ENCODE assay signal across 12 mouse cellular contexts in genomic region chr3:31097102-31097720, GRCm38 (mm10). TPM values are rescaled to one million over a fixed set of nuclear protein-coding genes. Genes with fewer than 3 reads are reported as not detected.
A peak's percentile ranks its signal among the peaks of the same experiment; 100 is the strongest.
DNase-seq lines count a peak whose midpoint lies in the region; ATAC-seq and TF ChIP-seq lines count a peak whose summit lies in the region.
"Had no signal": no experiment of that assay in that cellular context is flagged by ENCODE, and none has a peak within 500 bp of the region (broad histone marks: within the 10 kb centered on the region; RNA-seq: fewer than 3 reads in every experiment).

No protein-coding gene starts in this region.

- no peak for TF ChIP-seq POLR2A in lung, adult 2 months (IDR thresholded peaks at IDR 0.05; ENCODE audit: borderline replicate concordance, extremely low read depth, low read depth, low read length)

- no peaks in the 10 kb centered on the region for H3K36me3 ChIP-seq in hindbrain, embryonic 15.5 days
- H3K36me3 ChIP-seq in neural tube, embryonic 13.5 days = no peaks in the 10 kb centered on the region
- H3K36me3 ChIP-seq: liver, embryonic 13.5 days had no signal

- no peak for TF ChIP-seq CTCF in lung, adult 2 months (IDR thresholded peaks at IDR 0.05; ENCODE audit: insufficient read depth, low read length)

- DNase-seq in cerebellum, adult 11-12 months = peak; percentile 16
- DNase-seq in cerebellum, adult 11 months = no peak
- peak; percentile 28 for DNase-seq in lung, adult 2 months
- no peak for DNase-seq in lung, postnatal 14 days
- no peak for DNase-seq in cerebellum, adult 8-10 months
- DNase-seq: cerebellum, adult 2 months; liver, embryonic 13.5 days; retina, postnatal 1 day had no signal

- H3K4me3 ChIP-seq in lung, adult 2 months (replicated peaks; ENCODE audit: extremely low read depth, low read depth, low read length) = no peak overlapping the region
- no peak overlapping the region; the same call in 1 of the 2 replicates for H3K4me3 ChIP-seq in hindbrain, embryonic 15.5 days
- H3K4me3 ChIP-seq in neural tube, embryonic 13.5 days = peak overlapping the region; percentile 31

- no peak overlapping the region for H3K27ac ChIP-seq in hindbrain, embryonic 15.5 days (replicated peaks)
- H3K27ac ChIP-seq in neural tube, embryonic 13.5 days (replicated peaks) = no peak overlapping the region
- H3K27ac ChIP-seq: layer of hippocampus, adult 2 months; liver, embryonic 13.5 days had no signal

- no peaks in the 10 kb centered on the region for H3K9me3 ChIP-seq in hindbrain, embryonic 15.5 days
- no peaks in the 10 kb centered on the region for H3K9me3 ChIP-seq in neural tube, embryonic 13.5 days
- H3K9me3 ChIP-seq: liver, embryonic 13.5 days had no signal

- peak overlapping the region; percentile 44 for H3K4me2 ChIP-seq in hindbrain, embryonic 15.5 days
- peak overlapping the region; percentile 78 for H3K4me2 ChIP-seq in neural tube, embryonic 13.5 days

- H3K4me1 ChIP-seq in lung, adult 2 months (ENCODE audit: control insufficient read depth, insufficient read depth, low read length) = peaks cover 12% of the 10 kb centered on the region
- H3K4me1 ChIP-seq in hindbrain, embryonic 15.5 days (replicated peaks) = peaks cover 54% of the 10 kb centered on the region
- H3K4me1 ChIP-seq in neural tube, embryonic 13.5 days (replicated peaks) = peaks cover 65% of the 10 kb centered on the region

- no peak for ATAC-seq in hindbrain, embryonic 15.5 days (ENCODE audit: low FRiP score, low read depth)
- ATAC-seq in neural tube, embryonic 13.5 days (ENCODE audit: low read depth) = no peak
- no peak for ATAC-seq in frontal cortex, adult (ENCODE audit: low TSS enrichment)

- WGBS in lung, adult 2 months = 68% methylated on average over 13 of the region's 13 CpGs
- WGBS in hindbrain, embryonic 15.5 days = 74% methylated on average over 13 of the region's 13 CpGs
- 79% methylated on average over 13 of the region's 13 CpGs for WGBS in neural tube, embryonic 13.5 days

- no peak overlapping the region for H3K9ac ChIP-seq in hindbrain, embryonic 15.5 days
- peak overlapping the region; percentile 31; the same call in 1 of the 2 replicates for H3K9ac ChIP-seq in neural tube, embryonic 13.5 days
- H3K9ac ChIP-seq: liver, embryonic 13.5 days had no signal

- H3K27me3 ChIP-seq in hindbrain, embryonic 15.5 days = no peaks in the 10 kb centered on the region
- no peaks in the 10 kb centered on the region for H3K27me3 ChIP-seq in neural tube, embryonic 13.5 days
- H3K27me3 ChIP-seq: liver, embryonic 13.5 days had no signal

RNA-seq across cellular contexts. Expression of gene Skil, which starts 2.4 kb away (rescaled TPM):
- polyA plus RNA-seq in lung, adult 2 months (2012; rRNA removed) = 6.9 and 11.1 TPM in 2 replicates
- polyA plus RNA-seq in hindbrain, embryonic 15.5 days (2015; fragmentation: Nextera tagmentation; extraction: Ambion mirVana) = 23.3 and 23.9 TPM in 2 replicates
- polyA plus RNA-seq in neural tube, embryonic 13.5 days (2015; fragmentation: Nextera tagmentation; extraction: Ambion mirVana) = 29.9 and 35.3 TPM in 2 replicates

RNA-seq across cellular contexts. Expression of gene Cldn11, which starts 52.5 kb away (rescaled TPM):
- 0.80 and 1.3 TPM in 2 replicates for polyA plus RNA-seq in lung, adult 2 months (2012; rRNA removed)
- polyA plus RNA-seq in hindbrain, embryonic 15.5 days (2015; fragmentation: Nextera tagmentation; extraction: Ambion mirVana) = 55.6 and 76.0 TPM in 2 replicates
- 62.9 and 75.1 TPM in 2 replicates for polyA plus RNA-seq in neural tube, embryonic 13.5 days (2015; fragmentation: Nextera tagmentation; extraction: Ambion mirVana)

Comparison
In these comparisons a context has a peak if more than half of its experiments do, and no peak if none do; other contexts are left out.
1. DNase-seq: peak in cerebellum, adult 11-12 months (single experiment) and lung, adult 2 months (single experiment); none in cerebellum, adult 11 months (single experiment), lung, postnatal 14 days (single experiment) and cerebellum, adult 8-10 months (single experiment).
2. RNA of gene Cldn11, which starts 52.5 kb away (polyA plus RNA-seq): 62.9 to 75.1 TPM in neural tube, embryonic 13.5 days and 55.6 to 76.0 TPM in hindbrain, embryonic 15.5 days; 0.80 to 1.3 TPM in lung, adult 2 months; every median in the first group is over 10 times any median in the second.